Mouse (Mus musculus) ovary, postnatal 14 days (tissue): ENCODE measurements around the gene Tchh.
A peak's percentile ranks its signal among the peaks of the same experiment; 100 is the strongest.

Experiments
- DNase-seq: peaks from one replicate; pipeline ENCODE4 v3.0.0; 2022; ENCODE audit warnings: low spot score

The Tchh gene

GRCm38 (mm10) chr3:93442030-93442429 lies at the start of gene Tchh:
Tchh (plus strand) TSS chr3:93442330.
- no peak for DNase-seq

GRCm38 (mm10) chr3:93393366-93393765 lies 48.8 kb upstream of the Tchh start, which contains the start of gene Rptn:
Rptn (plus strand) TSS chr3:93393699.
- no peak for DNase-seq

- DNase-seq = no peak
Measured at GRCm38 (mm10) chr3:93403936-93404335, 38.2 kb upstream of the Tchh start.

- peak; percentile 7 for DNase-seq
Measured at GRCm38 (mm10) chr3:93406992-93407391, 35.1 kb upstream of the Tchh start.

- no peak for DNase-seq
Measured at GRCm38 (mm10) chr3:93411905-93412304, 30.2 kb upstream of the Tchh start.

GRCm38 (mm10) chr3:93431673-93432072 lies 10.5 kb upstream of the Tchh start:
- DNase-seq = no peak

- DNase-seq = peak; percentile 6
Measured at GRCm38 (mm10) chr3:93443501-93444101, 1.5 kb downstream of the Tchh start.

GRCm38 (mm10) chr3:93444343-93445164 lies 2.4 kb downstream of the Tchh start:
- peak; percentile 42 for DNase-seq

- DNase-seq = peak; percentile 8
Measured at GRCm38 (mm10) chr3:93445165-93445705, 3.1 kb downstream of the Tchh start.

GRCm38 (mm10) chr3:93446128-93446755 lies 4.1 kb downstream of the Tchh start:
- peak; percentile 6 for DNase-seq

- peak; percentile 6 for DNase-seq
Measured at GRCm38 (mm10) chr3:93446756-93447137, 4.6 kb downstream of the Tchh start.

GRCm38 (mm10) chr3:93447138-93447841 lies 5.2 kb downstream of the Tchh start:
- peak; percentile 33 for DNase-seq

GRCm38 (mm10) chr3:93466556-93466955 lies 24.4 kb downstream of the Tchh start:
- no peak for DNase-seq

- DNase-seq = no peak
Measured at GRCm38 (mm10) chr3:93467130-93467529, 25.0 kb downstream of the Tchh start.

- no peak for DNase-seq
Measured at GRCm38 (mm10) chr3:93468561-93468960, 26.4 kb downstream of the Tchh start, which contains the start of gene Tchhl1. Tchhl1 (plus strand) TSS chr3:93468754.

- DNase-seq = no peak
Measured at GRCm38 (mm10) chr3:93469629-93470028, 27.5 kb downstream of the Tchh start.

- DNase-seq = no peak
Measured at GRCm38 (mm10) chr3:93480053-93480452, 37.9 kb downstream of the Tchh start.

- DNase-seq = no peak
Measured at GRCm38 (mm10) chr3:93481982-93482616, 40.0 kb downstream of the Tchh start.

- DNase-seq = no peak
Measured at GRCm38 (mm10) chr3:93485611-93486010, 43.5 kb downstream of the Tchh start.

- no peak for DNase-seq
Measured at GRCm38 (mm10) chr3:93488541-93488940, 46.4 kb downstream of the Tchh start.

GRCm38 (mm10) chr3:93492176-93492575 lies 50.0 kb downstream of the Tchh start:
- no peak for DNase-seq
